Mouse (Mus musculus) kidney, embryonic 15.5 days (tissue): ENCODE data around the gene Ercc6l2. TPM values are rescaled to one million over a fixed set of nuclear protein-coding genes. Genes with fewer than 3 reads are reported as not detected.

ENCODE experiments used
- ATAC-seq: fragments of 200-750 bp; cut with Nextera tagmentation; replicated peaks from 2 replicates; pipeline ENCODE4 v1.8.0; 2017; ENCODE audit warnings: moderate TSS enrichment; ENCODE audit not compliant: low FRiP score
- H3K27ac ChIP-seq: fragments of 300-500 bp; sonication (generic); 2 replicates; pipeline ENCODE4 v1.5.1; 2015; ENCODE audit warnings: mild to moderate bottlenecking, inconsistent platforms
- H3K27me3 ChIP-seq: fragments of 300-500 bp; sonication (generic); 2 replicates; pipeline ENCODE4 v1.6.1; 2015; ENCODE audit warnings: inconsistent platforms
- H3K36me3 ChIP-seq: fragments of 300-500 bp; sonication (generic); 2 replicates; pipeline ENCODE4 v1.6.1; 2015; ENCODE audit warnings: inconsistent platforms
- H3K4me1 ChIP-seq: fragments of 300-500 bp; sonication (generic); 2 replicates; pipeline ENCODE4 v1.6.1; 2015; ENCODE audit warnings: inconsistent platforms
- H3K4me2 ChIP-seq: fragments of 300-500 bp; sonication (generic); 2 replicates; pipeline ENCODE4 v1.6.1; 2015; ENCODE audit warnings: moderate library complexity, mild to moderate bottlenecking, inconsistent platforms
- H3K4me3 ChIP-seq: fragments of 300-500 bp; sonication (generic); replicated peaks from 2 replicates; pipeline ENCODE4 v1.5.1; 2015; ENCODE audit warnings: mild to moderate bottlenecking, inconsistent platforms
- H3K9ac ChIP-seq: fragments of 300-500 bp; sonication (generic); 2 replicates; pipeline ENCODE4 v1.6.1; 2015; ENCODE audit warnings: mild to moderate bottlenecking, inconsistent platforms
- H3K9me3 ChIP-seq: fragments of 300-500 bp; sonication (generic); replicated peaks from 2 replicates; pipeline ENCODE4 v1.6.1; 2016; ENCODE audit warnings: inconsistent platforms
- WGBS: fragments of 180-500 bp; shearing (Covaris S2); methylation state at CpG from one replicate; pipeline ENCODE4 v1.1.7; 2015; ENCODE audit warnings: mixed read lengths; 5-methylcytosine and 5-hydroxymethylcytosine counted together
- polyA plus RNA-seq: library from polyadenylated mRNA; unstranded; fragments of >200 nt; fragmentation: Nextera tagmentation; extraction: Ambion mirVana; gene quantifications from 2 replicates; pipeline ENCODE4 v1.2.1, GENCODE M21; 2015

Gene Ercc6l2
- polyA plus RNA-seq, 1 experiment from 2014 or later = 26.7 TPM

GRCm38 (mm10) chr13:63900679-63901302 is 85.8 kb downstream of the Ercc6l2 start:
- peak overlapping the region; percentile 29 for H3K4me3 ChIP-seq
- H3K4me2 ChIP-seq = peak overlapping the region; percentile 70
- peaks cover 18% of the 10 kb centered on the region for H3K4me1 ChIP-seq
- H3K27ac ChIP-seq = peak overlapping the region; percentile 59; the same call in 1 of the 2 replicates
- WGBS = 26% methylated on average over 12 of the region's 12 CpGs
- H3K9ac ChIP-seq = no peak overlapping the region
- no peaks in the 10 kb centered on the region for H3K9me3 ChIP-seq
- H3K36me3 ChIP-seq = peaks cover 10% of the 10 kb centered on the region
- H3K27me3 ChIP-seq = no peaks in the 10 kb centered on the region
- ATAC-seq = peak; percentile 33

GRCm38 (mm10) chr13:63901303-63901713 is 86.3 kb downstream of the Ercc6l2 start:
- Histone ChIP-seq H3K4me3 (peak overlapping the region; percentile 29), H3K27me3 (no peaks in the 10 kb centered on the region), H3K9me3 (no peaks in the 10 kb centered on the region), H3K36me3 (peaks cover 8% of the 10 kb centered on the region), H3K9ac (peak overlapping the region; percentile 27; the same call in 1 of the 2 replicates), H3K4me1 (peaks cover 18% of the 10 kb centered on the region), H3K27ac (peak overlapping the region; percentile 59), H3K4me2 (peak overlapping the region; percentile 70)
- 2% methylated on average over 17 of the region's 17 CpGs for WGBS
- peak; percentile 77 for ATAC-seq

- Histone ChIP-seq H3K4me1 (peaks cover 18% of the 10 kb centered on the region), H3K27me3 (no peaks in the 10 kb centered on the region), H3K4me3 (peak overlapping the region; percentile 29), H3K27ac (peak overlapping the region; percentile 59), H3K9ac (peak overlapping the region; percentile 27; the same call in 1 of the 2 replicates), H3K4me2 (peak overlapping the region; percentile 70), H3K9me3 (no peaks in the 10 kb centered on the region), H3K36me3 (0 out of 2 replicates have a peak, but pooled peaks cover 4% of the 10 kb centered on the region)
- peak; percentile 80 for ATAC-seq
- 16% methylated on average over 28 of the region's 28 CpGs for WGBS
Measured at GRCm38 (mm10) chr13:63901714-63902597, 86.9 kb downstream of the Ercc6l2 start.

GRCm38 (mm10) chr13:63906516-63906915 is 91.5 kb downstream of the Ercc6l2 start:
- Histone ChIP-seq H3K9ac (no peak overlapping the region), H3K27ac (no peak overlapping the region), H3K4me2 (no peak overlapping the region), H3K9me3 (no peaks in the 10 kb centered on the region), H3K36me3 (no peaks in the 10 kb centered on the region), H3K4me1 (peaks cover 8% of the 10 kb centered on the region), H3K27me3 (no peaks in the 10 kb centered on the region), H3K4me3 (no peak overlapping the region)
- no peak for ATAC-seq
- whole genome bisulfite sequencing = 83% methylated on average over 4 of the region's 4 CpGs

GRCm38 (mm10) chr13:63907437-63907836 is 92.4 kb downstream of the Ercc6l2 start:
- 46% methylated on average over 4 of the region's 4 CpGs for WGBS

GRCm38 (mm10) chr13:63910141-63910804 is 95.2 kb downstream of the Ercc6l2 start:
- ATAC-seq = 0 out of 2 replicates have a peak, but pooled peaks have one; percentile 30
- Histone ChIP-seq H3K27ac (no peak overlapping the region), H3K4me2 (no peak overlapping the region), H3K9me3 (no peaks in the 10 kb centered on the region), H3K27me3 (no peaks in the 10 kb centered on the region), H3K4me3 (no peak overlapping the region), H3K36me3 (no peaks in the 10 kb centered on the region), H3K9ac (no peak overlapping the region), H3K4me1 (peaks cover 13% of the 10 kb centered on the region)
- 57% methylated on average over 5 of the region's 5 CpGs for WGBS

More at GRCm38 (mm10) chr13:63907437-63907836, 92.4 kb downstream of the Ercc6l2 start:
- Histone ChIP-seq H3K4me2 (no peak overlapping the region), H3K27me3 (no peaks in the 10 kb centered on the region), H3K9ac (no peak overlapping the region), H3K4me3 (no peak overlapping the region), H3K9me3 (no peaks in the 10 kb centered on the region), H3K4me1 (peaks cover 5% of the 10 kb centered on the region), H3K27ac (no peak overlapping the region), H3K36me3 (no peaks in the 10 kb centered on the region)
- no peak for ATAC-seq

- Histone ChIP-seq H3K4me2 (no peak overlapping the region), H3K9me3 (no peaks in the 10 kb centered on the region), H3K27ac (peak overlapping the region; percentile 18; the same call in 1 of the 2 replicates), H3K9ac (no peak overlapping the region), H3K27me3 (no peaks in the 10 kb centered on the region), H3K4me1 (peaks cover 24% of the 10 kb centered on the region), H3K4me3 (no peak overlapping the region), H3K36me3 (no peaks in the 10 kb centered on the region)
- no peak for ATAC-seq
- 57% methylated on average over 3 of the region's 3 CpGs for WGBS
Measured at GRCm38 (mm10) chr13:63911617-63912016, 96.6 kb downstream of the Ercc6l2 start.

GRCm38 (mm10) chr13:63913136-63913535 is 98.1 kb downstream of the Ercc6l2 start:
- peaks cover 38% of the 10 kb centered on the region for H3K4me1 ChIP-seq
- no peak overlapping the region for H3K27ac ChIP-seq
- no peaks in the 10 kb centered on the region for H3K36me3 ChIP-seq
- no peak overlapping the region for H3K9ac ChIP-seq
- H3K4me3 ChIP-seq = no peak overlapping the region
- no peak overlapping the region for H3K4me2 ChIP-seq
- 90% methylated on average over 6 of the region's 6 CpGs for WGBS
- no peaks in the 10 kb centered on the region for H3K9me3 ChIP-seq
- H3K27me3 ChIP-seq = no peaks in the 10 kb centered on the region
- ATAC-seq = no peak

GRCm38 (mm10) chr13:63915176-63915575 is 100.1 kb downstream of the Ercc6l2 start:
- WGBS = 29% methylated on average over 3 of the region's 3 CpGs
- Histone ChIP-seq H3K27me3 (no peaks in the 10 kb centered on the region), H3K36me3 (no peaks in the 10 kb centered on the region), H3K9me3 (no peaks in the 10 kb centered on the region), H3K9ac (no peak overlapping the region), H3K4me2 (no peak overlapping the region), H3K27ac (no peak overlapping the region), H3K4me1 (peaks cover 58% of the 10 kb centered on the region), H3K4me3 (no peak overlapping the region)
- ATAC-seq = no peak

GRCm38 (mm10) chr13:63915684-63916083 is 100.6 kb downstream of the Ercc6l2 start:
- peaks cover 58% of the 10 kb centered on the region for H3K4me1 ChIP-seq
- WGBS = 89% methylated on average over 1 of the region's 1 CpGs

GRCm38 (mm10) chr13:63916568-63916967 is 101.5 kb downstream of the Ercc6l2 start:
- no peak for ATAC-seq

More at GRCm38 (mm10) chr13:63915684-63916083, 100.6 kb downstream of the Ercc6l2 start:
- Histone ChIP-seq H3K4me3 (no peak overlapping the region), H3K4me2 (no peak overlapping the region), H3K9ac (no peak overlapping the region), H3K9me3 (no peaks in the 10 kb centered on the region), H3K27me3 (no peaks in the 10 kb centered on the region), H3K36me3 (no peaks in the 10 kb centered on the region), H3K27ac (peak overlapping the region; percentile 97)
- ATAC-seq = no peak

More at GRCm38 (mm10) chr13:63916568-63916967, 101.5 kb downstream of the Ercc6l2 start:
- Histone ChIP-seq H3K9ac (no peak overlapping the region), H3K36me3 (no peaks in the 10 kb centered on the region), H3K4me2 (no peak overlapping the region), H3K27ac (peak overlapping the region; percentile 97), H3K27me3 (no peaks in the 10 kb centered on the region), H3K9me3 (no peaks in the 10 kb centered on the region; the same call in 1 of the 2 replicates), H3K4me1 (peaks cover 58% of the 10 kb centered on the region), H3K4me3 (no peak overlapping the region)
- WGBS = 90% methylated on average over 8 of the region's 8 CpGs
